Mouse (Mus musculus): ENCODE measurements around the gene Nfkbil1. TPM values are rescaled to one million over a fixed set of nuclear protein-coding genes. Genes with fewer than 3 reads are reported as not detected.

Gene Nfkbil1
- polyA plus RNA-seq, 1 experiment = 5.2 TPM

- Histone ChIP-seq H3K4me3 (ENCODE audit: insufficient read depth, low read depth, low read length) (no peak overlapping the region), H3K27ac (replicated peaks; ENCODE audit: low read depth, low read length) (peak overlapping the region; percentile 96)
These were observed 23.2 kb upstream of the Nfkbil1 start for GRCm38 (mm10) chr17:35258492-35259478.

GRCm38 (mm10) chr17:35257824-35258491 lies 22.4 kb upstream of the Nfkbil1 start:
- H3K4me3 ChIP-seq (ENCODE audit: insufficient read depth, low read depth, low read length) = peak overlapping the region; percentile 63
- peaks cover 7% of the 10 kb centered on the region for H3K4me1 ChIP-seq (ENCODE audit: control insufficient read depth, insufficient read depth, insufficient read length, low read length)
- peak overlapping the region; percentile 61 for H3K27ac ChIP-seq (replicated peaks; ENCODE audit: low read depth, low read length)

More at GRCm38 (mm10) chr17:35258492-35259478, 23.2 kb upstream of the Nfkbil1 start:
- peaks cover 7% of the 10 kb centered on the region for H3K4me1 ChIP-seq (ENCODE audit: control insufficient read depth, insufficient read depth, insufficient read length, low read length)

- H3K4me3 ChIP-seq (ENCODE audit: insufficient read depth, low read depth, low read length) = peak overlapping the region; percentile 63; the same call in 1 of the 2 replicates
These were observed 21.8 kb upstream of the Nfkbil1 start for GRCm38 (mm10) chr17:35257378-35257777.

GRCm38 (mm10) chr17:35255704-35256103 lies 20.1 kb upstream of the Nfkbil1 start:
- Histone ChIP-seq H3K27ac (replicated peaks; ENCODE audit: low read depth, low read length) (no peak overlapping the region), H3K4me1 (ENCODE audit: control insufficient read depth, insufficient read depth, insufficient read length, low read length) (no peaks in the 10 kb centered on the region)

More at GRCm38 (mm10) chr17:35257378-35257777, 21.8 kb upstream of the Nfkbil1 start:
- Histone ChIP-seq H3K27ac (replicated peaks; ENCODE audit: low read depth, low read length) (peak overlapping the region; percentile 61; the same call in 1 of the 2 replicates), H3K4me1 (ENCODE audit: control insufficient read depth, insufficient read depth, insufficient read length, low read length) (peaks cover 6% of the 10 kb centered on the region)

GRCm38 (mm10) chr17:35255301-35255700 lies 19.7 kb upstream of the Nfkbil1 start:
- H3K4me1 ChIP-seq (ENCODE audit: control insufficient read depth, insufficient read depth, insufficient read length, low read length) = no peaks in the 10 kb centered on the region
- no peak overlapping the region for H3K27ac ChIP-seq (replicated peaks; ENCODE audit: low read depth, low read length)
- no peak overlapping the region for H3K4me3 ChIP-seq (ENCODE audit: insufficient read depth, low read depth, low read length)

More at GRCm38 (mm10) chr17:35255704-35256103, 20.1 kb upstream of the Nfkbil1 start:
- no peak overlapping the region for H3K4me3 ChIP-seq (ENCODE audit: insufficient read depth, low read depth, low read length)

GRCm38 (mm10) chr17:35254241-35255098 lies 18.9 kb upstream of the Nfkbil1 start:
- no peak overlapping the region for H3K4me3 ChIP-seq (ENCODE audit: insufficient read depth, low read depth, low read length)
- H3K27ac ChIP-seq (replicated peaks; ENCODE audit: low read depth, low read length) = no peak overlapping the region
- H3K4me1 ChIP-seq (ENCODE audit: control insufficient read depth, insufficient read depth, insufficient read length, low read length) = no peaks in the 10 kb centered on the region

- H3K4me3 ChIP-seq (ENCODE audit: insufficient read depth, low read depth, low read length) = no peak overlapping the region
- H3K27ac ChIP-seq (replicated peaks; ENCODE audit: low read depth, low read length) = no peak overlapping the region
- H3K4me1 ChIP-seq (ENCODE audit: control insufficient read depth, insufficient read depth, insufficient read length, low read length) = no peaks in the 10 kb centered on the region
These were observed 17.9 kb upstream of the Nfkbil1 start for GRCm38 (mm10) chr17:35253293-35254093.

GRCm38 (mm10) chr17:35252619-35253292 lies 17.2 kb upstream of the Nfkbil1 start:
- Histone ChIP-seq H3K4me3 (ENCODE audit: insufficient read depth, low read depth, low read length) (no peak overlapping the region), H3K4me1 (ENCODE audit: control insufficient read depth, insufficient read depth, insufficient read length, low read length) (no peaks in the 10 kb centered on the region), H3K27ac (replicated peaks; ENCODE audit: low read depth, low read length) (no peak overlapping the region)

- H3K4me3 ChIP-seq (ENCODE audit: insufficient read depth, low read depth, low read length) = no peak overlapping the region
- no peak overlapping the region for H3K27ac ChIP-seq (replicated peaks; ENCODE audit: low read depth, low read length)
- no peaks in the 10 kb centered on the region for H3K4me1 ChIP-seq (ENCODE audit: control insufficient read depth, insufficient read depth, insufficient read length, low read length)
These were observed 16.4 kb upstream of the Nfkbil1 start for GRCm38 (mm10) chr17:35251981-35252380.

- Histone ChIP-seq H3K27ac (replicated peaks; ENCODE audit: low read depth, low read length) (no peak overlapping the region), H3K4me3 (ENCODE audit: insufficient read depth, low read depth, low read length) (no peak overlapping the region), H3K4me1 (ENCODE audit: control insufficient read depth, insufficient read depth, insufficient read length, low read length) (no peaks in the 10 kb centered on the region)
These were observed 15.6 kb upstream of the Nfkbil1 start for GRCm38 (mm10) chr17:35251162-35251719.

- Histone ChIP-seq H3K4me1 (ENCODE audit: control insufficient read depth, insufficient read depth, insufficient read length, low read length) (no peaks in the 10 kb centered on the region), H3K27ac (replicated peaks; ENCODE audit: low read depth, low read length) (no peak overlapping the region), H3K4me3 (ENCODE audit: insufficient read depth, low read depth, low read length) (no peak overlapping the region)
These were observed 14.9 kb upstream of the Nfkbil1 start for GRCm38 (mm10) chr17:35250348-35251120.

- no peak overlapping the region for H3K27ac ChIP-seq (replicated peaks; ENCODE audit: low read depth, low read length)
- H3K4me3 ChIP-seq (ENCODE audit: insufficient read depth, low read depth, low read length) = no peak overlapping the region
- no peaks in the 10 kb centered on the region for H3K4me1 ChIP-seq (ENCODE audit: control insufficient read depth, insufficient read depth, insufficient read length, low read length)
These were observed 14.0 kb upstream of the Nfkbil1 start for GRCm38 (mm10) chr17:35249451-35250197.

Measured in brown adipose tissue, adult 24 weeks (tissue).